Mouse (Mus musculus) lung, adult 18-20 months (tissue): ENCODE data around the gene Lat.
A peak's percentile ranks its signal among the peaks of the same experiment; 100 is the strongest.
"Not testable (repeated sequence)": the region's sequence is repeated elsewhere in the genome, so short reads cannot be mapped to it uniquely, and the experiment has no call there.

Source experiments
- DNase-seq, 2 experiments: peaks; one replicate each; pipeline ENCODE4 v3.0.0; 2022; ENCODE audit warnings: mixed read lengths in 2 of 2

Gene Lat

DNA sequence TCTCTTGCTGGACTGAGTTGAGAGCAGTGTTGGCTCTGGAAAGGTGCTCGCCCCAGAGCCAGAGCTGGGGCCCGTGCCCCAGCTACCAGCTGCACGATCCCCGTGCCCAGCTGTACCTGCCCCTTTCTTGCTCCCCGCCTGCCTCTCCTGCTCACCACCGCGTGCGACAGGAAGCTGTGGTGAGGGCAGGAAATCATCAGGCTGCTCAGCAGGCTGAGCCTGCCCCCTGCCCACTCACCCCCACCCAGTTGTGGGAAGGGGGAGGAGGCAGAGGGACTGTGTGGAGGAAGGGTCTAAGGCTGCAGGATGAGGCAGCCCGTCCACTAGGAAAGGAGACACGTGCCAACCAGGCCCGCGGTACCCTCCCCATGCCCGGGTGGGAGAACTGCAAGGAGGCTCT lies at the start of gene Lat:
Lat (minus strand) TSS at position 178 of the 400 bp plus-strand sequence.
- peak in 1 of 2 experiments; percentile 40 for DNase-seq

GRCm38 (mm10) chr7:126418496-126418895 lies 49.1 kb upstream of the Lat start:
- no peak for DNase-seq

DNA sequence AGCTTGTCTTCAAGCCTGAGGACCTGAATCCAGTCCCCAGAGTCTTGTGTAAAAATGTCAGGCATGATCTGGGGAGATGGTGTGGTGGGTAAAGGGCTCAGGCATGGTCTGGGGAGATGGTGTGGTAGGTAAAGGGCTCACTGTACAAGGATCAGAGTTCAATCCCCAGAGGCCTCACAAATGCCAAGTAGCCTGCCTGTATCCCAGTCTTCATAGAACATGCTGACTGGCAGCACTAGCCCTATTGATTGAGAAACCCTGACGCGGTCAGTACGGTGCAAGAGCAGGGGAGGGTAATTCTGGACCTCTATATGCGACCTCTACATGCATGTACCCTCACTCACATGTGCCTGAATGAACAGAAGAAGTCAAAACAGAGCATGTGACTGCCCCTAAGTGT lies 48.2 kb upstream of the Lat start:
- no peak for DNase-seq

DNA sequence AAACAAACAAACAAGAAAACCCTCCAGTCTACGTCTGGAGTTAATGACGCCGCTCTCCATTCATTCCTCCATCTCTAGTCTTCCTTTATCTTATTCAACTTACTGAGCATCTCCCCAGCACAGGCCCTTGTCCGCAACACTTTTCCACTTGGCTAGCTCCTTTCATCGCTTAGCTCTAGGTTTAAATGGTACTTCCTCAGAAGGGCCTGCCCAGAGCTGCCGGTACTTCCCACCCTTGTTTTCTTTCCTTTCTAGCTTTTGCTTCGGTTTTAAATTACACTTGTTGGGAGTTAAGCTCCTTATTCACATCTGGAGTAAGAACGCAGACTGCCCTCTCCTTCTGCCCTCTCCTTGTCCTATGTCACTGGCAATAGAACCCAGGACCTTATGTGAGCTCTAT lies 47.7 kb upstream of the Lat start:
- no peak for DNase-seq

- DNase-seq, result no peak
Measured at GRCm38 (mm10) chr7:126416615-126417014, 47.2 kb upstream of the Lat start.

- no peak for DNase-seq
Measured at GRCm38 (mm10) chr7:126414725-126415124, 45.4 kb upstream of the Lat start, which contains the start of gene Cd19. Gene Cd19 (minus strand): TSS chr7:126414889.

- no peak for DNase-seq
Measured at GRCm38 (mm10) chr7:126411061-126411460, 41.7 kb upstream of the Lat start.

DNA sequence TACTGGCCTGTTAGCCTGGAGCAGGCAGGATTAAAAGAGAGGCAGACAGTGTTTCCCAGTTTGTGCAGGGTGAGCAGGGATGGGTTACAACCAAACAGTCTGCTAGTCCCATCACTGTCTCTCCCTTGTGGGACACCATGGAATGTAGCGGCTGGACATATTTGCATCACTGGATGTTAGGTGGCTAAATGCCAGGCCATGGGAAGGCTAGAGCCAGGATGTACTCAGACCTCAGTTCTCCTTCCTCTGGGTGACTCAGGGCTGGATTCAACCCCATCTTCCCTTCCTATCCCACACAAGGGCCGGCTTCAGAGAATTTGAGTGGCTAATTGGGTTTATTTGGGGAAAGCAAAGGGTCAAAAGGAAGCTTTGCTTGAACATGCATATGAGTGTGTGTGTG lies 39.3 kb upstream of the Lat start:
- no peak for DNase-seq

DNA sequence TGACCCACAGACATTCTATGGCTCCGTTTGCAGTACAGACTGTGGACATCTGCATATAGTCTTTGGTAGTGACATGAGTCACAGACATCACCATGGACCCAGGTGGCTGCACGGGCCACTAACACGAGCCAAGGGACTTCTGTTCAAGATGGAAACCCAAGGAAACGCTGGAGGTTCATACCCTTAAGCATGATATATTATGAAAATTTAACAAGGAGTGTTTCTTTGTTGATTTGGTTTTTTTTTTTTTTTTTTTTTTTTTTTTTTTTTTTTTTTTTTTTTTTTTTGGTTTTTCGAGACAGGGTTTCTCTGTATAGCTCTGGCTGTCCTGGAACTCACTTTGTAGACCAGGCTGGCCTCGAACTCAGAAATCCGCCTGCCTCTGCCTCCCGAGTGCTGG lies 33.1 kb upstream of the Lat start:
- not testable (repeated sequence) for DNase-seq

DNA sequence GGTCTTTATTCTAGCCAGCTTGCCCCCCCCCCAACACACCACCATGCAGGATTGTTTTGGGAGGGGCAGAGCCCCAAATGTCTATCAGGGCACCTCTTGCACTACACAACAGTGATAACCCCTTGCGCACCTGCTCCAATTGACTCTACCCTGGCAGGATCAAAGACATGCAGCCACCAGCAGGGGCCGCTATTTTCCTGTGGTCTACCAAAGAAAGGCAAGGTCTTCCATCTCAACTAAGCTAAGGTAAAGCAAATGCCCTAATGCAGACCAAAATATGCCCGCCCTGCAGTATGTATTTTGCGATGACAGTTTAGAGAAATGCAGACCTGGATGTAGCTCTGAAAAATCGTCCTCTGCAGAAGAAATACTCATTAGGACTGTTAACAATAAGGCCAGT lies 30.2 kb upstream of the Lat start:
- DNase-seq, result peak; percentile 78 to 80

GRCm38 (mm10) chr7:126397822-126398221 lies 28.5 kb upstream of the Lat start:
- no peak for DNase-seq

- no peak for DNase-seq
Measured at GRCm38 (mm10) chr7:126397221-126397620, 27.9 kb upstream of the Lat start.

GRCm38 (mm10) chr7:126396298-126397119 lies 27.1 kb upstream of the Lat start, which contains the start of gene Nfatc2ip:
Gene Nfatc2ip (minus strand): TSS chr7:126396737.
- DNase-seq, result peak; percentile 96 to 97

DNA sequence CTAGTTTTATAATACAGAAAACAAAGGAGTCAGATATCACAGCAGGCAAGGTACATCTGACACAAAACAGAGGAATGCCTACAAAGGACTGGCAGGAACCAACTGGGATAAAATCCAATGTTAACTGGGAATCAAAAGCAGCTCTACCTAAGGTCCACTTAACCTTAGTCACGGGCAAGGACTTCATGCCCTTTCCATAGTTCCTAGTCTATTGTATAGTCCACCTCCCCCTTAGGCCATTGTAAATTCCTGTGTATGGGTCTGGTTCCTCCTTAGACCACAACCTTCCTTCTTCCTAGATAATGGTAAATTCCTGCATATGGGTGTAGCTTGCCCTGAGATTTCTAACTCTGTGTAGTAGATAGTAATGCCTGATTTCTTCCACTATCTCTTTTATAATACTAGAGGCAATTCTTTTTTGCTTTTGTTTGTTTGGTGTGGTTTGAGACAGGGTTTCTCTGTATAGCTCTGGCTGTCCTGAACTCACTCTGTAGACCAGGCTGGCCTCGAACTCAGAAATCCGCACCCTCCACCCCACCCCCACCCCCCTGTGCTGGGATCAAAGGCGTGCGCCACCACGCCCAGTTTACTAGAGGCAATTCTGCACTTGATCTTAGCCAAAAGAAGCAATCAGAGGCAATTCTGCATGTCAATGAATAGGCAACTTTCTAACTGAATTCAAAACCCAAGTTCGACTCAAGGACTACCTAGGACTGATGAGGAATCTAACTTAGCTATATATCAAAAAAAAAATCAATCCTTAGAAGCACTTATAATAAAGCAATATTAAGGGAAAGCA lies 22.9 kb upstream of the Lat start:
- not testable (repeated sequence) for DNase-seq

- DNase-seq, result no peak
Measured at GRCm38 (mm10) chr7:126388185-126388584, 18.8 kb upstream of the Lat start.

- DNase-seq, result no peak
Measured at GRCm38 (mm10) chr7:126383565-126383964, 14.2 kb upstream of the Lat start.

DNA sequence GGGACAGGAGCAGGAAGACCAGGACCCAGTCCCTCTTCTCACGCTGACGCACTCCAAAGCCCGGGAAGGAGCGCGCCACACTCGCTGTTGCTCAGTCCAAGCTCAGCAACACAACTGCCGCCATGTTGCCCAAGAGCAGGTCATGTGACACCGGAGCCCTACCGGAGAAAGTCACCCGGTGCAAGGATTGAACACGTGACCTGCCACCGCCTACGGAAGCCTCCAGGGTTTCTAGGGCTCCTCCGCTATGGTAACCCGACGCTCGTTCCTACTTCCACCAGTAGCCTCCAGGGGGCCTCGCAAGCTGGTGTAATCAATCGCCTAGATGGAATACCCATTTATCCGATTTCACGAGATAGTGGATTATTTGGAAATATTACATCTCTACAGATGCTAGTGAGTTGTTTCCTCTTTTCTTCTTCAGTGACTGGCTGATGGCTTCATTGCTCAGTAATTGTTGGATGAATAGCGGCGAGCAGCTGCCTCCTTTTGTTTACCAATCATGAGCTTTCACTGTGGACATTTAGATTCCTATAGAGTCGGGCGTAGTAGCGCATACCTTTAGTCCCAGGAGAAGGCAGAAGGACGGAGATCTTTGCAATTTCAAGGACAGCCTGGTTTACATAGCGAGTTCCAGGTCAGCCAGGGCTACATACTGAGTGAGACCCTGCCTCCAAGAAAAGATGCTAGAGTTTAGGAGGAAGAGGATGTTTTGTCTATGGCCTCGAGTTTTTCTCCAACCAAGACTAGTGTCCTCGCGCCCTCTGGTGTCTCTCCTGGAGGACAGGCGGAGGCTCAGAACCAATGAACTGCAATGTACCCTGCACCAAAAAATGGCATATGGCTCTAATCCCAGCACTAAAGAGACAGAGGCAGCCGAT lies 8.1 kb upstream of the Lat start, which contains the start of gene Spns1:
Spns1 (minus strand) TSS at position 173 of the 881 bp plus-strand sequence.
- DNase-seq, result peak; percentile 97

- DNase-seq, result no peak
Measured at GRCm38 (mm10) chr7:126376903-126377277, 7.5 kb upstream of the Lat start.

DNA sequence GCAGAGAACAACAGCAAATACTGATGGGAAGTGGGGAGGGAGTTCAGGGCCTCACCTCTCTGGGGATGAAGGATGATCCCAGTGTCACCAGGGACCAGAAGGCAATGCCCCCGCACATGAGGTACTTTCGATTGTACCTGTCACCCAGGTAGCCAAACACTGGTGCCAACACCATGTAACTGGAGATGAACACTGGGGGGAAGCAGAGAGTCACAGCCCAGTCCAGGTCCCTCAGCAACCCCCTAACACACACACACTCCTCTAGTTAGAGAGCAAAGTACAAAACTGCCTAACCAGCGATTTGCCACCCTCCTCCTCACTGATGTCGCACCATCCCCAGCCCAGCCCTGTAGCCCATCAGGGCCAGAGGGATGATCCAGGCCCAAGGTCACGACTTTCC lies 5.6 kb upstream of the Lat start:
- peak in 1 of 2 experiments; percentile 33 for DNase-seq

DNA sequence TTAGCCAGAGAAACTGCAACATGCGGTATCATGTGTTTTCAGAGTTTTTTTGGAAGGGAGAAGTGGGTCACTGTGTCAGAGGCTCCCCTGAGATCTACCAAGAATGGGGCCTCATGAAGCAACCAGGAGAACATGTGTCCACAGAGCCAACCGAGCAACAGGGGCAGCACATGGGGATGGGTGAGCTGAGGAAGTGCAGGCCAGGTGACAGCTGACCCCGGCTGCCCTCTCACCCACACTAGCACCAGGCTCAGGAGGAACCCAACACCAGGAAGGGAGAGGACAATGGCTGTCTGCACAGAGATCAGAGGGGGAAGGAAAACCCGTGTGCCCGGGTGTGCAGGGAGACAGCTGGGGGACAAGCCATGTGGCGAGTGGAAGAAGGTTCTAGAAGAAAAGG lies 5.2 kb upstream of the Lat start:
- DNase-seq, result peak; percentile 49 to 53

DNA sequence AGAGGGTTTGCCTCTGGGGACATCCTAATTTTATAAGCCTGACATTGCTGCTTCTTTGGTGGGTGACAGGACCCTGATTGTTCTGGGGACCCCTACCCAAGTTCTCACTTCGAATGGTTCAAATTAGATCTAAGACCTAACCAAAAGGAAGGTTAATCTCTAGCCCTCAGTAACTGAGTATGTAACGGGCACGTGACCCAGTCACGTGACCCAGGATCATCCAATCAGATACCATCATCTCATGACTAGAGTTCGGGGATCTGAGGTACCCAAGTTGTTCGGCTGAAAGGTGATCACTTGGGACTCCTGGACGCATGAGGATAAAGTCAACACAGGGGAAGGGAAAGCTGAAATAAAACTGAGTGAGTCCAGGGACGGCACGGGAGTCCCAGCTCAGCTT lies 3.6 kb upstream of the Lat start:
- no peak for DNase-seq

DNA sequence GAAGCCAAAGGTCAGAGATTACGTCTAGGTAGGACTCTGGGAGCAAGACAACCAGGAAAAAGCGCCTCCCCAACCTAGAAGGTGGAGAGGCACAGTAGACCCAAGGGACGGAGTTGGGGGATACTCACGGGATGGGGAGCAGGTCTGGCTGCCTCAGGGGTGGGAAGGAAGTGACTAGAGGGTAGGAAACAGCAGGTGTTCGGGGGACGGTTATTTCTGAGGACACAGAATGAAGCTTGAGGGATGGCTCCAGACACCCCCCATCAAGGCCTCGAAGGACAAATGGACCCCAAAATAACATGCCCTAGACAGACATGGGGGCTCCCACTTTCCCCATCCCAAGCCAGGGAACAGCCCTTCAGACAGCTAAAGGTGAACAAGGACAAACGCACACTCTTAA lies 1.0 kb downstream of the Lat start:
- no peak for DNase-seq

- no peak for DNase-seq
Measured at GRCm38 (mm10) chr7:126367636-126368035, 1.7 kb downstream of the Lat start.
